Mouse (Mus musculus) neutrophil, adult 5-6 weeks (primary cell): Measurements from ENCODE around the gene Tspan31. TPM values are rescaled to one million over a fixed set of nuclear protein-coding genes. Genes with fewer than 3 reads are reported as not detected.
"Not testable (repeated sequence)": the region's sequence is repeated elsewhere in the genome, so short reads cannot be mapped to it uniquely, and the experiment has no call there.

ENCODE experiments used
- ATAC-seq: fragments of 151-379, 151-347 bp; 2 replicates; pipeline ENCODE4 v1.8.0; 2017; ENCODE audit warnings: mild to moderate bottlenecking, moderate TSS enrichment; ENCODE audit not compliant: insufficient number of reproducible peaks, poor library complexity, low FRiP score, severe bottlenecking; ENCODE audit errors: extremely low read depth
- total RNA-seq: library from RNA; stranded (forward); fragments of 200-1000 nt; gene quantifications from 2 replicates; pipeline ENCODE4 v1.2.3, GENCODE M21; 2017

The Tspan31 gene
- total RNA-seq, 1 experiment from 2014 or later: 23.5 TPM

DNA sequence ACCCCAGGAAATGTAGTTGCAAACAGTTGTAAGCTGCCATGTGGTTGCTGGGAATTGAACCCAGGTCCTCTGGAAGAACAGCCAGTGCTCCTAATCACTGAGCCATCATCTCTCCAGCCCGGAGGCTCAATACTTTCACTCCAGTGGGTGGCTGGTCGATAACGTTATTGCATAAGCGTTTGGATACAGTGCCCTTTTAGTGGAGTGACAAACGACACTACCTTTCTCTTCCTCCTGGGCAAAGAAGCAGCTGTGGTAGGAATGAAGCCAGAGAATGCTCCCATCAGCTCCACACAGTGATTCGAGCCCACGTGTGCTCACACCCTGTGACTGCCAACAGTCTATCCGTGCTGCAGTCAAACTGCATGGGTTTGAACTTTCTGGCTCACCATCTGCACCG is 1.1 kb upstream of the Tspan31 start:
- ATAC-seq: no peak

DNA sequence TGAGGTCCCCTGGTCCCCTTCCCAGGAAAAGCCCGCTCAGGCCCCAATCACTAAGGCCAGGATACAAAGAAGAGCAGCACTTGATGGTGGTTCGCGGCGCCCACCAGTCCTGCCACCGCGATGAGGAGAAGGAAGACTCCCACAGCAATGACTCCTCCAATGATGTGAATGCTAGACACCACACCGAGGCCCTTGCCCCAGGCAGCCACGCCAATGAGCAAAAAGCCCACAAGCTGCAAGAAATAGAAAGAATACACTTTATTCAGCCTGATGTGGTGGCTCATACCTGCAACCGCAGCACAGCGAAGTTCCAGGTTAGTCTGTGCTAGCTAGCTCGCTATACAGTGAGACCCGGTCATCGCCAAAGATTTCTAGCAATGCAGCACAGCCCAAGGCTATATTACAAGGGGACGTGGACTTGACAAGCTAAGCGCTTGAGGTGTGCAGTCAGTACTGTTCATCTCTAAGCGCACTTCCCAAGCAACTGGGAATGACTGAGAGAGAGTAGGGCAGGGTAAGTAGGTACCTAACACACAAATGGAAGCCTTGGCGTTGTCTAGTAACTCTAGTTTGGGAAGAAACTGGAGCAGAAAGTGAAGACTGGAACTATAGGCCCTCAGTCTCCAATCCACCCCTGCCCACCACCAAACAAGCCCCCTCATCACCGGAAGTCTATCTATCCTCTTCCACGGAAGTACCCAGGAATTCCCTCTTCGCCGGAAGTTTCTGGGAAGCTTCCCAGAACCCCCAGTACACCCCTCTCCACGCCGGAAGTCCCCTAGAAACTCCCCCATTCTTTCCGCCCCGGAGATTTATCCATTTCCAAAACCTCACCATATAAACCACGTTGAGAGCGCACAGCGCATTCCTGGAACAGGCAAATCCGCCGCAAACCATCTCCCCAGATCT is 529 bp downstream of the Tspan31 start:
- ATAC-seq: 0 out of 2 replicates have a peak, but pooled peaks have one; percentile 8

DNA sequence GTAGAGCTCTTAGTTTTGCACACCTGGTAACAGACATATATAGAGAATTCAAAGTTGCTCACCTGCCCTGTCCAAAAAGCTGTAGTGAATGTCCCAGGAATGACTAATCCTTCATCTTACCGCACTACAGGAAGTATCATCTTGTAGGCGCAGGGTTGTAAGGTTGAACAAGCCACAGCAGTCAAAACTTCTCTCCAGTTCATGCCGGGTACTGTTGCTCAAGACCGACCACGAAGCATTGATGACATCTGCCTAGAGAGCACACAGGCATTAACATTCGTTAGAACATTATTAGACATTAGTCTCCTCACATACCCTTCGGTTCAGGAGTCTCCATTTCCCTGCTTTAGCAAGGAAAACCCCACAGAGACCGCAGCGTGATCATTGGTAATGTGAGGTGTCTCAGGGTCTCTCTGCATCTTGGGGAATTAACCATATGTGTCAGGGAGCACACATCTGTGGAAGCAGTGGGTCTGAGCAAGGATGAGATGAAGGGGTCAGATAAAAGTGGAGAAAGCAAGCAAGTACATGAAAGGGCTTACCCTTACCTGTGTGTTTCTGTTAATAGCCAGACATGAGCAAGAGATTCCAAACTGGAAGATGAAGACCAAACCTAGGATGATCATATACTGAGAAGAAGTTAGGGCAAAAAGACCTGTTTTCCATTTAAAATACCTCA is 1.6 kb downstream of the Tspan31 start:
- no peak for ATAC-seq

DNA sequence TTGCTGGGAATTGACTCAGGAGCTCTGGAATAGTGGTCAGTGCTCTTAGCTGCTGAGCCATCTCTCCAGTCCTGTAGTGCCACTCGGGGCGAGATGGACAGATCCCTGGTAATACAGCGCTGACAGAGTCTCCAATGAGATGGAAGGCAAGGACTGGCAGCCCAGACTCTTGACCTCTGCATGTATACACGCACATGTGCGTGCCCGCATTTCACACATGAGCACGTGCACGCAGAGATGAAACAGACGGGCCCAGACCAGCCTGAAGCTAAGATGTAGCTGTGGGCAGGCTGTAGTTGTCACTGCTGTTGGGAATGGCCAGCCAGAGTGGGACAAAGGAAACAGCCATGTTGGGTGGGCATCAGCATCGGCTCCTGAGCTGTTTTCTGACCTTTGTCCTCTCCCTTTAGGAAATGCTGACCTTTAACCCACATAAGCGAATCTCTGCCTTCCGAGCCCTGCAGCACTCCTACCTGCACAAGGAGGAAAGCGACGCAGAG is 3.5 kb downstream of the Tspan31 start:
- no peak for ATAC-seq

DNA sequence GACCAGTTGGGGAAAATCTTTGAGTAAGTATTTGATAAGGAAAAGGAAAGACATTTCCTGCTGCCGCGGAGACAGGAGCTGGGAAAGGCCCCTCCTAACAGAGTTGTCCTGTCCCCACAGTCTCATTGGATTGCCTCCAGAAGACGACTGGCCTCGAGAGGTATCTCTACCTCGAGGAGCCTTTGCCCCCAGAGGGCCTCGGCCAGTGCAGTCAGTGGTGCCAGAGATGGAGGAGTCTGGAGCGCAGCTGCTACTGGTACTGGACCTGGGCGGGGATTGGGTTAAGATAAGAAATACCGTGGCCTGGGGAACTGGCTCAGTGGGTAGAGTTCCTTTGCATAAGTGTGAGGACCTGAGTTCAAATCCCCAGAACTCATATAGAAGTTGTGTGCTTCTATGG is 4.1 kb downstream of the Tspan31 start:
- ATAC-seq: no peak

DNA sequence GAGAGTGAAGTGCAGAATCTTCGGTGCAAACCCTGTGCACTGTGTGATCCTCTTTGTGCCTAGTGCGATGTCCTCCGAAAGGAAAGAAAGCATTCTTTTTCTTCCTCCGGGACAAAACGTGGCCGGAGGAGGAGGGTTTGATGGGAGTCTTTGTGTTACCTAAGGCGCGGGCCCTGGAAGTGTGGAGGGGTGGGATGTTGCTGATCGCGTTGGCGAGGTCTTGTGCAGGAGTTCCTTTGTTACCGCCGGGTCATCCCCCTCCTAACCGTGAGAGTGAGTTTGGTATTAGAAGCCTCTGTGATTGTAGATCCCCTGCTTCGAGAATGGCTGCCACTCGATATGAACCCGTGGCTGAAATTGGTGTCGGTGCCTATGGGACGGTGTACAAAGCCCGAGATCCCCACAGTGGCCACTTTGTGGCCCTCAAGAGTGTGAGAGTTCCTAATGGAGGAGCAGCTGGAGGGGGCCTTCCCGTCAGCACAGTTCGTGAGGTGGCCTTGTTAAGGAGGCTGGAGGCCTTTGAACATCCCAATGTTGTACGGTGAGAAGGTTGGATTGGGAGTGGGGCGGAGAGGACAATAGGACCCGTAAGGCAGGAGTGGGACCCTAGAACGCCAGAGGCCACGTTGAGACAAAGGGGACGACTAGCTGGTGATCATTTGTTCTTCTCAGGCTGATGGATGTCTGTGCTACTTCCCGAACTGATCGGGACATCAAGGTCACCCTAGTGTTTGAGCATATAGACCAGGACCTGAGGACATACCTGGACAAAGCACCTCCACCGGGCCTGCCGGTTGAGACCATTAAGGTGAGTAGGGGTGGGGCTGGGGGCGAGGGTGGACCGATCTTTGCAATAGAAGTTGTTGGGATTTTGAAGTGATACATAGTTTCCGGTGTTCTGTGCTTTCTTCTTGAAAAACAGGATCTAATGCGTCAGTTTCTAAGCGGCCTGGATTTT is 5.9 kb downstream of the Tspan31 start:
- no peak for ATAC-seq

DNA sequence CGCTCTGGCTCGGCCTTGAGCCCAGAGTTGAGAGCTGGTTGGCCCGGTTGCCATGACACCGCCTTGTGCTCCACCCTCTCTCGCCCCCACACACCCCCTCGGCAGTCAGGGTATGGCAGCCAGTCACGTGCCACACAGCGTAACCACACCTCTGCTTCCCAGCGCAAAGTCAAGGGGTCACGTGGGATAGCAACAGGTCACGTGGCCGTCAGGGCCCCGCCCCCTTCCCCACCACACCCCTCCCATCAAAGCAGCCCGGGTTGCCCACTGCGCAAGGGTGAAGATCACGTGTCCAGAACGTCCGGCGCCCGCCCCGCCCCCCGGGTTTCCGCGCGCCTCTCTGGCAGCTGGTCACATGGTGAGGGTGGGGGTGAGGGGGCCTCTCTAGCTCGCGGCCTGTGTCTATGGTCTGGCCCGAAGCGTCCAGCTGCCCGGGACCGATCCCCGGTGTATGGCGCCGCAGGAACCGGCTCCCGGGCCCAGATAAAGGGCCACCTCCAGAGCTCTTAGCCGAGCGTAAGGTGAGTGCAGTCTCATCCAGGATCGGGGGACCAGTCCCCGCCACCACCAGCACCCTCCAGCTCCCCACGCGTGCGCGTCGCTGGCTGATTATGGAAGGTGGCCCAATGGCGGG is 6.7 kb downstream of the Tspan31 start, which contains the start of gene Cdk4:
Gene Cdk4, plus strand, starts transcription at position 296 of the 634 bp plus-strand sequence.
- peak; percentile 79 for ATAC-seq

DNA sequence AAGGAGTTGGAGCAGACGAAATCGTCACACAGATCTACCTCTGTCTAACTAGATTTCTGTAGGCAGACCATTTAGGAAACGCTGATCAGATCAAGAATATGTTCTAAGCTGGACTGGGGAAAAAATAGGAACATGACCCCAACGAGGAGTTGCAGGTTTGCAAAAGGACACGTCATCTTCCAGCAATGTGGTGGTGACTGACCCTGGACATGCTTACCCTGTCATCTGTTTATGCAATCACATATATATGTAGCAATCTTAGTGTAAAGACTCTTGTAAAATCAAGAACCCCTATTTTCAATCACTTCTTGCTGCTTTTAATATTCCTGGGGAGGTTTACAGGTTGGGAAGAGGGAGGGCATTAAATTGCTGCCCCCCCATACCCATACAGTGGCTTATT is 7.6 kb downstream of the Tspan31 start:
- ATAC-seq: no peak

DNA sequence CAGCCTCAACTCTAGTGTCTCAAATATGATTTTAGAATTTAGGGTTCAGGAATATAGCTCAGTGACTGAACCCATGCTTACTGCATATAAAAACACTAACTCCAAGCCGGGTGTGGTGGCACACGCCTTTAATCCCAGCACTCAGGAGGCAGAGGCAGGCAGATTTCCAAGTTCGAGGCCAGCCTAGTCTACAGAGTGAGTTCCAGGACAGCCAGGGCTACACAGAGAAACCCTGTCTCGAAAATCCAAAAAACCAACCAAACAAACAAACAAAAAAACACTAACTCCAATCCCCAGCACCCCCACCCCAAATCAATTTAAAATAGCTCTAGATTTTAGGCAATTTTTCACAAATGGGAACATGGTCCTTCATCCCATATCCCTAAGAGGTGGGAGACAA is 8.0 kb downstream of the Tspan31 start:
- ATAC-seq: not testable (repeated sequence)

DNA sequence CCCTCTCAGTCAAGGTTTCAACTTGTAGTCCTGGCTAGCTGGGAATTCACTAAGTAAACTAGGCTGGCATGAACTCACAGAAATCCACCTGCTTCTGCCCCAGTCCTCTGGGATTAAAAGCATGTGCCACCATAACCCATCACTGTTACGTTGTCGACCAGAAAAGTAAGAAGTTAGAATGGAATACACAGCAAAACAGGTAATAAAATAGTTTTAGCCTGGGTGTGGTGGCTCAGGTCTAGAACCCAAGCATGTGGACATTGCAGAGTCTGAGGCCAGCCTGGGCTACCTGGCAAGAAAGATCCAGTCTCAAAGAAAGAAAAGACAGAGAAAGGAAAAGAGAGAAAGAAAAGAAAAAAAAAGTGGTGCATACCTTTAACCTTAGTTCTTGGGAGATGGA is 8.6 kb downstream of the Tspan31 start:
- ATAC-seq: no peak

DNA sequence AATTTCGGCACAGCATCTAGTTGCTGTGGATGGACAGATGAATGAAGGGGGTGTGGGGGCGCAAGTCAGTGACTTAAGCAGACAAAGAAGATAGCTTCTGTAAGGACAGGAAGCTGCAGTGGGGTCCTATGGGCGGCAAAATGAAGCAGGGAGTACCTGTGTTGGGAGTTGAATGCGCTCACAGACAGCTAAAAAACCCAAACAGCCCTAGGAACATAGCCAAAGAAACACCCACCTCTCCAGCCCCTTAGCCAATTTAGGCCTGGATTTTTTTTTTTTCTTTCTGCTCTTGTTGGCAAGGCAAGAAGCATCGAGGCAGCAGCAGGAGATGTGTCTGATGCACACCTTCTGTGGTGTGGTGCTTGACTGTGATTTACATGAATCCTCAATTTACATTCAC is 9.0 kb downstream of the Tspan31 start:
- no peak for ATAC-seq

DNA sequence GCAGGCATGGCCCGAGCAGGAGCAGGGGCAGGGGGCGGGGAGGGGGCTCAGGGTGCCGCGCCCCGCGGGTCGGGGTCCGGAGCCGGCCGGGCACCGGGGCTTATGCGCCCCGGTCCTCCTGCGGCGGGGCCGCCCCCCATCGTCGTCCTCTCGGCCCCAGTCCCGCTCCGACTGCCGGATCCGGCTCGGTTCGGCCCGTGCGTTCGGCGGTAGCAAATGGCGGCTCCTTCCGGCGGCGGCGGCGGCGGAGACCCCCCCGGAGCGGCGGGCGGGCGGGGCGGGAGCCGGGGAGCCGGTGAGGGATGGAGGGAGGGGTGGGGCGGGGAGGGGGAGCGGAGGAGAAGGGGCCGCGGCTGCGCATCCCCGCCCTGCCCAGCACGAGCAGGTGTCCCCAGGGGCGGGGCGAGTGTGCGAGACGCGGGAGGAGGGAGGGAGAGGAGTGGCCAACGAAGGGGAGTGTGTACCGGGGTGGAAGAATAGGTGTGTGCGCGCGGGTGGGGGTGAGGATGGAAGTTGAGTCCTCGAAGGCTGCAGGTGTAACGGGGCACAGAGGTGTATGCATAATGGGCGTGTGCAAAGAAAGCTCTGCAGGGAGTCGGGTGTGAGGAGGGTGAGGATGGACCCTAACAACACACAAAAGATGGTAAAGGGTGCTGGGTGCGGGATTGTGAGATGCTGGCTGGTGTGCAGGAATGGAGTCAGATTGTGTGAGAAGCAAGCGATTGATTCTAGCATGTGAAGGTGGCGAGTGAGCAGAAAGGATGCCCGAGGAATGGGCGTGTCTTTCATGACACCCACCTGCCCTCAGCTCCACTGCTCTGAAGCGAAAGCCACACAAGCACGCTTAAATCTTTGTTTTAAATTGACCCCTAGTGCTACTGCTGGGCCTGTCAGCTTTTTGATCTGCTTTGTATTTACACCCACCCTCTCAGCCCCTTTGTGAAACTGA is 9.8 kb downstream of the Tspan31 start, which contains the start of gene March9:
Gene March9, minus strand, starts transcription at position 217 of the 949 bp plus-strand sequence.
- ATAC-seq: peak; percentile 32

DNA sequence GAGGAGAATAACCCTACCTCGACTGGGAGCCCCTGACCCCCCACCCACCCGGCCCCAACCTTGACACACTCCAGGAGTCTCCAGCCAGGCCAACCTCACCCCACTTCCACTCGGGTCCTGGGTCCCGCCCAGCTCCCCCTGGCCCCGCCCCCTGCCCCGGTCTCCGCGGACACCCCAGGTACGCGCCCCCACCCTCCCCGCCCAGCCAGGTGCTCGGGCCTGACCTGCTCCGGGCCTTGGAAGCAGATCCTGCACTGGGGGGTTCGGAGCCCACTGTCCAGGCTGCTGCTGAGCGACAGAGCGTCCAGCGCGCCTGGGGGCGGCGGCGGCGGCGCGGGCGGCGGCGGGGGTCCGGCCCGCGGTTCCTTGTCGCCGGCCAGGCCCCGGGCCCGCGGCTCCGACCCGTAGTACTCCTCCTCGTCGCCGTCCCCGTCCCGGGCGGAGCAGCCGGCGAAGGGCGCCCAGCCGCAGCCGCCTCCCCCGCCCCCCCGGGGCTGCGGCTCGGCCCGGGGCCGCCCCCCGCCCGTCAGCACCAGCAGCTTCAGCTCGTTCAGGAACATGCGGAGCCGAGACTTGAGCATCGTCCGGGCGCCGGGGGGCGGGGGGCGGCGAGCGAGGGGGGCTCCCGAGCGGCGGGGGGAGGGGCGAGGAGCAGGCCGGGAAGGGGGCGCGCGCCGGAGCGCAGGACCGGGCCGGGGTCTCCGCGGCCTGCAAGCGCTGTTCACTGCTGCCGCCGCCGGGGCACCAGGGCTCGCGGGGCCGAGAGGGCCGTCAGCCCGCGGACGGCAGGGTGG is 10.7 kb downstream of the Tspan31 start:
- ATAC-seq: no peak

DNA sequence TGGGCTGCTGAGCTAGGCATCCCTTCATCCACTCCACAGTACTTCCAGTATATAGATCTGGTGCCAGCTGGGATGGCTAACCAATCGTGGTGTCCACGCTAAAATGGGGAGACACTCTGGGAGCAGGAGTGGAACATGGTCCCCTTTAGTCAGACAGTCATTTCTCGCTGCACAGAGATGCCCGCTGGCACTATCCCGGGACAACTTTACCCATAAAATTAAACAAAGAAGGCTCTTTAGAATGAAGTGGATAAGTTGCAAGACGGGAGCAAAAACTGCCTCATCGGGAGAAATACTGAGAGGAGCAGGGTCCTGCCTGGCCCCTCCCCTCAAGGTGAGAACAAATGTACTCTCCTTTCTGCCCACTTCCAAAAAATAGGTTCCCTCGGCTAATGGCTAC is 11.4 kb downstream of the Tspan31 start:
- ATAC-seq: no peak

DNA sequence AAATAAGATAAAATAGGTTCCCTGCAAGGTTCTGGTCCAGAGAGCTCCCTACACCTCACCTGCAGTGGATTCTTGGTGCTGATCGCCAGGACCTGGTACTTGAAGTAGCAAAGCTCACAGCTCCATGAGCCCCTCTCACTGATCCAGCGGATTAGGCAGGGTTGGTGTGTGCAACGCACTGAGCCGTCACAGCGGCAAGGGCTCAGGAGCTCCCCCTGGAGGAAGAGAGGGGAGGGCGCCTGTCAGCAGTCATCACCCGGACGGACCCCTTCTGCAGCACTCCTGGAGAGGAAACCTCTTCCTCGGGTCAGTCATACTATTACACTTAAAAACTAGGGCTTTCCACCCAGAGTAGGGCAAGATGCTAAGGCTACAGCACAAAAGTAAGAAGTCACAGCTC is 11.9 kb downstream of the Tspan31 start:
- peak; percentile 65 for ATAC-seq

DNA sequence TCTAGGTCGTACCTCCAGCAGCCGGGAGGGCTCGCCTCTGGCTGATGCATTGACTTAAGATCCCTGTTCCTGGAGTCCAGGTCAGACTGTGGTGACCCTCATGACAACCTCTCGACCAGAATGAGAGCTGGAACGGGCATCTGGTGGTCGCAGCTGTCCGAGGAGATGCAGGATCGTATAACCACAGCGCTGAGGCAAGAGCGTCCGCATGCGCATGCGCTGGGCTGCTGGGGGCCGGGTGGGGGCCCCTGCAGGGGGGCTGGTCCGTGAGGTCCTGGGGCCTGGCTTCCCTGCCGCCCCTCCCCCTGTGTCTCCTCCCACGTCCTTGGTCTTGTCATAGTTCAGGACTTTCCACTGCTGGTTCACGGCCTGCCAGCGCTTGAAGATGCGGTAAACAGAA is 13.6 kb downstream of the Tspan31 start:
- ATAC-seq: no peak

DNA sequence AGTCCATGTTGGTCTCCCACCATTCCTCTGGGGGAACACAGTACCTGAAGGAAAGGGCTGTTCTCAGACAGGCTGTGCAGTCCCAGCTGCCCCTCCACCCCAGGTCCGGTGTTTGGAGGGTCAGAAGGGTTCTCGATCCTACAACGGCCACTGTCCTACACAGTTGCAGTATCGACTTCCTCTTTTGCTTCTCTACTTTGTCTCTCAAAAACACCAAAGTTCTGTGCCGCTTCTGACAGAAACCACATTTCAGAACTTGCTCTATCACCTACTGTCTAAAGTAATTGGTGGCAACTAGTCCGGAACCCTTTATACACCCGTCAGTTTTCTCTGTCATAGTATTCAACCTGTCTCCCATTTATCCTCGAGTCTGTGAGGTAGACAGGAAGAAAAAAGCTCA is 14.7 kb downstream of the Tspan31 start:
- ATAC-seq: 0 out of 2 replicates have a peak, but pooled peaks have one; percentile 5
